Mouse (Mus musculus) layer of hippocampus, adult 2 months (tissue): Measurements from ENCODE around the gene Rasgrp3. TPM values are rescaled to one million over a fixed set of nuclear protein-coding genes. Genes with fewer than 3 reads are reported as not detected.
"Not testable (repeated sequence)": the region's sequence is repeated elsewhere in the genome, so short reads cannot be mapped to it uniquely, and the experiment has no call there.

Source experiments
- DNase-seq, 2 experiments: peaks; one replicate each; pipeline ENCODE4 v3.0.0; 2022; ENCODE audit warnings: low spot score in 2 of 2
- H3K27ac ChIP-seq: fragments of 200-600 bp; 2 replicates; pipeline ENCODE4 v1.8.1; 2022
- H3K4me3 ChIP-seq: fragments of 200-600 bp; 2 replicates; pipeline ENCODE4 v1.8.1; 2022; ENCODE audit warnings: mild to moderate bottlenecking
- CTCF ChIP-seq: fragments of 200-600 bp; conservative IDR thresholded peaks from 2 replicates; pipeline ENCODE4 v1.8.1; 2022; ENCODE audit warnings: antibody characterized with exemption, mild to moderate bottlenecking, moderate library complexity
- total RNA-seq, 2 experiments: library from RNA; stranded (reverse); gene quantifications; 2 replicates each; pipeline ENCODE4 v1.2.3; 2021

Gene Rasgrp3
- total RNA-seq, 2 experiments from 2014 or later, result 8.3 to 10.5 TPM

DNA sequence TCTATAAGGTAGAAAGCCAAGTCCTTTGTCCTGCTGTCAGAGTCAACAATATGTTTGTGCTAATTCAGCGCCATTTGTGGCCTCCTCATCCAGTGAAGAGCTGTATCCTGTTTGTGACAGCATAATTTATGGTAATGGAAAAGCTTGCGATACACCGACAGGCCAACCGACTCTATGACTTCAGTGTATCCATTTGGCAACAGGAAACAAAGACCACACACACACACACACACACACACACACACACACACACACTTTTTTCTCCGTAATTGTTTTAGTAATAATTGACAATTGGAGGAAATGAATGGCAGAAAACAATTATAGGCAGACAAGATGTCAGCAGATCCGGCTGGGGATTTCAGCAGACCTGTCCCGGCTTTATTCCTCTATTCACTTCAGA is 4.9 kb downstream of the Rasgrp3 start:
- H3K27ac ChIP-seq, result no peak overlapping the region
- no peak for TF ChIP-seq CTCF

DNA sequence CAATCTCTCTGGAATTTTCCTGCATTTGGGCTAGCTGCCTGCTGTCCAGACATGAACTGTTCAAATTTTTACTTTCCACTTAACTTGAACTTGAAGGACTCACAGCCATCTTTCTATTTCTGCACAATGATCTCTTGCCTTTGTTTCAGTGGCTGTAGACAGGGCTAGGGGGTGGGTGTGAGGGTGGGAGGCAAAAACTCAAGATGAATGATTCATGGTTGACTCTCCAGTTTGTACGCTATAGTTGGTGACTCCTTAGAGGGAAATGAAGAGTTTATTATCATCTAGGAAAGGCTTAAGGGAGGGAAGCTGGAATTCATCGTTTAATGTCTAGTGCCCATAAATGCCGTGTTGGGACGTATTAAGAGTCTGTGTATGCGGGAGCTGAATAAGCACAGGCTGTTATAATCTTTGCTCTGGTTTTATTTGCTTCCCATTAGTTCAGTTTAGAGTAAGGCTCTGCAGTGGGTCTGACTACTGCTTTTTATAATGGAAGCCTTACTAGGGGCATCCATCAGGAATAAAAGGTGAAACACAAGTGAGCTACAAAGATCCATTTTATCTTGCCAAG is 5.6 kb downstream of the Rasgrp3 start:
- Histone ChIP-seq H3K27ac (no peak overlapping the region), H3K4me3 (no peak overlapping the region)
- no peak for DNase-seq
- TF ChIP-seq CTCF, result no peak

More for the DNA sequence above, 4.9 kb downstream of the Rasgrp3 start:
- H3K4me3 ChIP-seq, result no peak overlapping the region
- DNase-seq, result no peak

DNA sequence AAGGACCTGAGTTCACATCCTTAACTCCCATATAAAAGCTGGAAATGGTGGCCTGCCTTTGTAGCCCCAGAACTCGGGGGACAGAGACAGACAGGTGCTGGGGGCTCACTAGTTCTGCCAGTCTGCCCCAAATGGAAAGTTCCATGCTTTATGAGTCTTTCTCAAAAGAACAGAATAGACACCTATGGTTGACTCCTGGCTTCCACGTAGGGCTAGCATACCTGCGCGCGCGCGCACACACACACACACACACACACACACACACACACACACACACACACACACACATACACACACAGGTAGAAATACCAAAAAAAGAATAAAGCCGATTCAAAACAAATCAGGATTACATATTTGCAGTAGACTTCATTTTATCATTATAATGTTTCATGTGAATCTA is 6.7 kb downstream of the Rasgrp3 start:
- H3K4me3 ChIP-seq, result no peak overlapping the region
- DNase-seq, result no peak
- H3K27ac ChIP-seq, result no peak overlapping the region
- no peak for TF ChIP-seq CTCF

DNA sequence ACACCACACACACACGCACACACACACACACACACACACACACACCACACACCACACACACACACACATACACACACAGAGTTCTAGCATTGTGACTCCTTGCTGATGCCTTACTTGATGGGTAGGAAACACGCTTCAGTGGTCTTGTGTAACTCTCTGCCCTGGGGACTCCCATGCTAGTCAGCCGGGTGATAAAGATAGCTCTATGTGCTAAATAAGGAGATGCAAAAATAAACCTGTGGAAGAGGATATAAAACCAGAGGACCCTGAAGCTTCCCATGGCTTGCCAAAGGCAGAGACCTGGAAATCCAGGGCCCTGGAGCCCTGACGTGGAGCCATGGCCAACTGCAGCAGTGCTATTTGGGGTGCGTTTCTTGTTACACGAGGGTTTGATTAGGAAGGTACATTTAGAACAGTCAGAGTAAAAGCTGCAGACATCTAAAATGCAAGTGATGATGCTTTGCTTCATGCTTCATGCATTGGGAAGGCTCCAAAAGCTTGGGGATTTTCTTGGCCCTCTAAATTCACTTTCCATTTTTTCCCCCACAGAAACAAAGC is 7.4 kb downstream of the Rasgrp3 start:
- TF ChIP-seq CTCF, result no peak
- H3K27ac ChIP-seq, result peak overlapping the region; percentile 34; the same call in 1 of the 2 replicates
- H3K4me3 ChIP-seq, result no peak overlapping the region
- peak; percentile 38 to 47 for DNase-seq

DNA sequence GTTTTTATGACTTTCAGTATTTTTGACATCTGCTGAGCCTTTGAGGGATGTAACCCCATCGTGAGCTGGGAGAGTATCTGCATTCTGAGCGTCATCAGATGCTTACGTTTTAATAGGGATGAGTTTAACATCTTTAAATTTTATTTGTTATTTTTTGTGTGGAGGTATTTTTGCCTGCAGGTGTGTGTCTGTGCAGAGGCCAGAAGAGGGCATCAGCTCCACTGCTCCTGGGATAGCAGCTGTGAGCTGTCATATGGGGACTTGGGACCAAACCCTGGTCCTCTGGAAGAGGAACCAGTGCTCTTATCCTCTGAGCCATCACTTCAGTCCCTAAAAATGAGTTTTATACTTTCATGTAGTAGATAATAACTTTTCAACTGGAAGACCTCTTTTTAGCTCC is 12.6 kb downstream of the Rasgrp3 start:
- peak; percentile 17; the same call in 1 of the 2 replicates for TF ChIP-seq CTCF
- DNase-seq, result no peak
- Histone ChIP-seq H3K27ac (no peak overlapping the region), H3K4me3 (no peak overlapping the region)

DNA sequence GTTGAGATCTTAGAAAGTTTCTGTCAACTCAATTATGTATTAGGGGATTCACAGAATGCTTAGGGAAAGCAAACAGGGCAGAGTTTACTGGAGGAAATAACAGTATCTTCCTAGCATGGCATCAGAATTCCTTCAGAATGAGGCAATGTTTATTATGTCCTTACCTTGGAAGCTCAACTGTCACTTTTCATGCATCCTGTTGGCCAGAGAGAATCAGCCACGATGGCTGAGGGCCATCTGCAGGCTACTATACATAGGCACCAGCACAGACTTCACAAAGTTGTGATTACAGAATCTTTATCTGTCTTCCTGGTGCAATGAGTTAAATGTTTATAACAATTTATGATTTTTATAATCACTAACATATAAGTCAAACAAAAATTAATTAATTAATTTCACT is 13.3 kb downstream of the Rasgrp3 start:
- H3K27ac ChIP-seq, result no peak overlapping the region
- H3K4me3 ChIP-seq, result no peak overlapping the region
- TF ChIP-seq CTCF, result no peak
- no peak for DNase-seq

DNA sequence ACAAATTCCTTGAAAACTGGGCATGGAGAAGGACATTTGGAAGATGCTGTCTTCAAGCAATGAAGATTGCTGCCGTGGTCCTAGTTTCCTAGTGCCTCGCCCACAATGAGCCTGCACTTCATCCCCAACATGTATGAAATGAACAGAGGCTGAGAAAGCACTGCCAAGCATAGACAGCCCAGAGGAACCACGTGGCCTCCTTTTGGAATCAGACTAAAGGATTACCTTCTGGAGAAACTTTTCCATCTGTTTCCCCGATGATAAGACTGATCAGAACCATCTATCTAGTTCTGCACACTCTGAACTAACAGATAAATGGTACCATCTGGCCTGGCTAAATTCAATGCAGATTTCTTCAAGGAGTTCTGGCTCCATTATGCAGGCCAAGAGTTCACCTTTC is 16.6 kb downstream of the Rasgrp3 start:
- Histone ChIP-seq H3K27ac (peak overlapping the region; percentile 69; the same call in 1 of the 2 replicates), H3K4me3 (no peak overlapping the region)
- DNase-seq, result peak in 1 of 2 experiments; percentile 56
- no peak for TF ChIP-seq CTCF

DNA sequence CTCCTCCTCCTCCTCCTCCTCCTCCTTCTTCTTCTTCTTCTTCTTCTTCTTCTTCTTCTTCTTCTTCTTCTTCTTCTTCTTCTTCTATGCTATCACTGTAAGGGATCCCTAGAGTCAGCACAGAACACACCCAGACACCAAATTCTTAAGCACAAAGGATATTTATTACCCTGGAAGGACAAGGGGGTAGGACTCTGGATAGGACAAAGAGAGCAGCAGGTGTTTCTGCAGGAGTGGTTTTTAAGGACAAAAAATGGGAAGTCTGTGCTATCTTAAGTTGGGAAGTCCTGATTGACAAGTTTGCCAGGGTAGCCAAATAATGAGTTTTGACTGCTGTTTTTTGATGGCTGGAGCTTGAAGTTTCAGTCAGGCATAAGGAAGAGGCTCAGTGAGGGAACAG is 17.9 kb downstream of the Rasgrp3 start:
- Histone ChIP-seq H3K4me3 (no peak overlapping the region), H3K27ac (no peak overlapping the region)
- no peak for TF ChIP-seq CTCF
- DNase-seq, result no peak

DNA sequence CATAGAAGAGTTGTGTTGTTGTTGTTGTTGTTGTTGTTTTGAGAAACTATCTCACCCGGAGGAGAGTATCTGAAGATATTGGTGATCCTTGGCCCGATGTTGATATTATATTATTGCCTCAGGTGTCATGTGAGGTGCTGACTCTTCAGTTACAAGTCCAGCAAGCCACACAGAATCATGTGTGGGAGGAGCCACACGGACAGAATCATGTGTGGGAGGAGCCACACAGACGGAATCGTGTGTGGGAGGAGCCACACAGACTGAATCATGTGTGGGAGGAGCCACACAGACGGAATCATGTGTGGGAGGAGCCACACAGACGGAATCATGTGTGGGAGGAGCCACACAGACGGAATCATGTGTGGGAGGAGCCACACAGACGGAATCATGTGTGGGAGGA is 20.4 kb downstream of the Rasgrp3 start:
- not testable (repeated sequence) for H3K4me3 ChIP-seq, DNase-seq, H3K27ac ChIP-seq

DNA sequence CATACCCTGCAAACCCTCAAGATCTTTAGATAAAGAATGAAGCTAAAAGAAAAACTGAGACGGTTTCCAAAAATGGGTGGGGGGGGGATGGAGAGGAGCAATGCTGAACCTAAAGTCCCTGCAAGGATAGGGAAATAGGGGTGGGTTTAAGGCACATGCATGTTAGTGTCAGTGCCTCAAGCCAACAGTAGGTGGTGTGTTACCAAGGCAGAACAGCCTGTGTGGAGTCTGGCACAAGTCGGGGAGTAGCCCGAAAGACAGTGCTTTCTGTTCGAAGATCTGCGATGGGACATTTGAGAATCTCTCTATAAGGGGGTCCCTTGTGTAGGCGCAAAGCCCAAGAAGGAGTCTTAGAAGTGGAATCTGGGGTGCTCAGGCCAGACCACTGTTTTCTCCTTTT is 24.9 kb downstream of the Rasgrp3 start:
- DNase-seq, result no peak
- Histone ChIP-seq H3K27ac (no peak overlapping the region), H3K4me3 (no peak overlapping the region)
- TF ChIP-seq CTCF, result peak; percentile 61

DNA sequence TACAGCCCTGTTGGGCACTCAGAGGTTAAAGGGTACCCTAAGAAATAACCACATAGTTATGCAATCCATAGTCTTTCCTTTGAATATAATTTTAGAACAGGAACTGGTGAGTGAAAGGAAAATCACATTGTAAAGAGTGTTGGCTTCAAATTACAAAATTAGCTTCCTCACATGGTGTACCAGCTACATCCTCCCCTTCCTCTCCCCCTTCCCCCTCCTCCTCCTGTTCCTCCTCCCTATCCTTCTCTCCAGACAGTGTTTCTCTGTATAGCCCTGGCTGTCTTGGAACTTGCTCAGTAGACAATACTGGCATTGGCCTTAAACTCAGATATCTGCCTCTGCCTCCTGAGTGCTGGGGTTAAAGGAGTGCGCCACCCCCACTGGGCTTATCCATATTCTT is 26.1 kb downstream of the Rasgrp3 start:
- DNase-seq, result no peak
- no peak for TF ChIP-seq CTCF
- H3K4me3 ChIP-seq, result no peak overlapping the region
- H3K27ac ChIP-seq, result no peak overlapping the region

DNA sequence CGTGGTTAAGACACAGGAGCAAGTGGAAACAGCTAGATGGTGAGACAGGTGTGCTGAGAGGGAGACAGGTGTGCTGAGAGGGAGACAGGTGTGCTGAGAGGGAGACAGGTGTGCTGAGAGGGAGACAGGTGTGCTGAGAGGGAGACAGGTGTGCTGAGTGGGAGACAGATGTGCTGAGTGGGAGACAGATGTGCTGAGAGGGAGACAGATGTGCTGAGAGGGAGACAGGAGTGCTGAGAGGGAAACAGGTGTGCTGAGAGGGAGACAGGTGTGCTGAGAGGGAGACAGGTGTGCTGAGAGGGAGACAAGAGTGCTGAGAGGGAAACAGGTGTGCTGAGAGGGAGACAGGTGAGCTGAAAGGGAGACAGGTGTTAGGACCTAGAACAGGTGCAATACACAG is 27.5 kb downstream of the Rasgrp3 start:
- DNase-seq, H3K4me3 ChIP-seq, H3K27ac ChIP-seq: not testable (repeated sequence)

DNA sequence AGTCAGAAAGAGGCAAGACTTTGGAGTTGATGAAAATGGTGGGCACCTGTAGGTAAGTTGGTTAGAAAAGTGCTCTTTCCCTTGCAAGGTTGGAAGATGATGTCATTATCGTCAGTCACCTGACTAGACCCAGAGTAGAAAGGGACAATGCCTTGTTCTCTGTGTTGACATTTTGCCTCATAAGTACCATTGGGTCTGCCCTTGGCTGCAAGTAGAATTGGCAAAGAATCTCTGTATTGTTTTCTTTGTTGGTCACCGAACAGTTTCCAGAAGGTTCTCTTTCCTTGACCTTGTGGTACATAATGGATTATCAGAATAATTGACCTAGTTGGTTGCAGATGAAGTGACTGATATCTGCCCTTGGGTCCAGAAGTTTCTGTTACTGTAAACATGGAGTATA is 27.9 kb downstream of the Rasgrp3 start:
- H3K27ac ChIP-seq, result no peak overlapping the region; the same call in 1 of the 2 replicates
- no peak for DNase-seq
- H3K4me3 ChIP-seq, result no peak overlapping the region
- TF ChIP-seq CTCF, result no peak

DNA sequence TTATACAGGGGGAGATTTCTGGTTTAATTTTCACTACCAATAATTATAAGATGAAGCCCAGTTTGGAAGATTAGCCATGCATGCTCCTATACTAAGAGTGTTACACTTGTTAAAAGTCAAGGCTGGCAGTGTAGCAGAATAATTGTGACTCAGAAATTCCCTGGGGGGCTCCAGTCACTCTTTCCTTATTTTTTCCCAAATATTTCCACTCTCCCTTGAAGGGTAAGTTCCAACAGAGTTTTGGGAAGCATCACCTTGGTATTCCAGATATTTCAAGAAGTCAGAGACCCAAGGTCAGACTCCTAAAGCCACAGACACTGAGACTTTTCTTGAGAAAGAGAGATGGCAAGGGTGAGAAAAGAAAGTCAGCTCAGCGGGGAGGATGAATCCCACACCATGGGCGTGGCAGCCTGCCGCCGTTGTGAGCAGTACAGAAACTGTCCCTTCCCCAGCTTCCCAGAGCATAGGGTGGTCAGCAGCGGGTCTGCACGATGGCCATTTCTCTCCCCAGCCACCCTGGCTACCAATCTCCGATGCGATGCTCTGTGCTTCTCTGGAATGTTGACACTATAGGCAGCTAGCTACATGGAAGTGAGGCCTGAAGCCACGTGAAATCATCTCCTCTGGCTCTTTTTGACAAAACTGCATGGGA is 28.8 kb downstream of the Rasgrp3 start:
- no peak for DNase-seq
- no peak for TF ChIP-seq CTCF
- H3K27ac ChIP-seq, result peak overlapping the region; percentile 74
- H3K4me3 ChIP-seq, result no peak overlapping the region
